Mouse (Mus musculus) myocyte (in vitro differentiated cells): ENCODE measurements around the gene Gsta1. TPM values are rescaled to one million over a fixed set of nuclear protein-coding genes. Genes with fewer than 3 reads are reported as not detected.
"Not testable (repeated sequence)": the region's sequence is repeated elsewhere in the genome, so short reads cannot be mapped to it uniquely, and the experiment has no call there.

Experiments
- H3K27me3 ChIP-seq: one replicate; pipeline ENCODE4 v1.6.1; 2011; ENCODE audit not compliant: control insufficient read depth, insufficient read depth, insufficient read length
- H3K36me3 ChIP-seq: one replicate; pipeline ENCODE4 v1.6.1; 2011; ENCODE audit not compliant: control insufficient read depth, insufficient read depth
- H3K4me2 ChIP-seq: one replicate; pipeline ENCODE4 v1.6.1; 2011; ENCODE audit warnings: low read depth, control low read depth
- H3K4me3 ChIP-seq: one replicate; pipeline ENCODE4 v1.5.1; 2011; ENCODE audit warnings: mild to moderate bottlenecking, control low read depth, moderate library complexity
- H3K79me2 ChIP-seq: one replicate; pipeline ENCODE4 v1.6.1; 2011; ENCODE audit not compliant: control insufficient read depth, insufficient read depth
- H3ac ChIP-seq: one replicate; pipeline ENCODE4 v1.6.1; 2011; ENCODE audit not compliant: control insufficient read depth, insufficient read length
- CEBPB ChIP-seq: IDR thresholded peaks from 2 replicates; pipeline ENCODE4 v1.6.1; 2011; ENCODE audit warnings: mild to moderate bottlenecking, moderate library complexity; ENCODE audit not compliant: poor library complexity, insufficient read depth, severe bottlenecking
- E2F4 ChIP-seq: IDR thresholded peaks from one replicate; pipeline ENCODE4 v1.6.1; 2011; ENCODE audit warnings: mild to moderate bottlenecking, control low read depth, moderate library complexity; ENCODE audit not compliant: insufficient read depth
- MAX ChIP-seq: IDR thresholded peaks from one replicate; pipeline ENCODE4 v1.6.1; 2011; ENCODE audit warnings: low read depth, mild to moderate bottlenecking, control low read depth
- MYOD1 ChIP-seq, 3 experiments: IDR thresholded peaks; one replicate each; pipeline ENCODE4 v1.6.1; 2011; ENCODE audit warnings: control low read depth in 2 of 3, low read depth in 2 of 3, mild to moderate bottlenecking in 2 of 3, moderate library complexity in 1 of 3; ENCODE audit not compliant: insufficient read length in 2 of 3, control insufficient read depth in 1 of 3
- MYOG ChIP-seq, 3 experiments: IDR thresholded peaks; one replicate each; pipeline ENCODE4 v1.6.1; 2011; ENCODE audit warnings: control low read depth in 2 of 3, low read depth in 2 of 3, mild to moderate bottlenecking in 2 of 3; ENCODE audit not compliant: insufficient read length in 2 of 3, control insufficient read depth in 1 of 3, insufficient read depth in 1 of 3
- POLR2A ChIP-seq: IDR thresholded peaks from one replicate; pipeline ENCODE4 v1.6.1; 2011; ENCODE audit warnings: low read depth, mild to moderate bottlenecking, control low read depth, moderate library complexity; ENCODE audit not compliant: insufficient read length
- POLR2AphosphoS2 ChIP-seq: IDR thresholded peaks from one replicate; pipeline ENCODE4 v1.6.1; 2011; ENCODE audit warnings: low read depth, control low read depth; ENCODE audit not compliant: insufficient read length
- REST ChIP-seq: IDR thresholded peaks from one replicate; pipeline ENCODE4 v1.6.1; 2011; ENCODE audit warnings: mild to moderate bottlenecking, control low read depth, moderate library complexity; ENCODE audit not compliant: insufficient read depth, insufficient read length
- SRF ChIP-seq: IDR thresholded peaks from one replicate; pipeline ENCODE4 v1.6.1; 2011; ENCODE audit warnings: low read depth; ENCODE audit not compliant: control insufficient read depth, insufficient read length
- TCF12 ChIP-seq: IDR thresholded peaks from one replicate; pipeline ENCODE4 v1.6.1; 2011; ENCODE audit warnings: mild to moderate bottlenecking, control low read depth; ENCODE audit not compliant: poor library complexity, insufficient read depth, severe bottlenecking
- TCF3 ChIP-seq: IDR thresholded peaks from one replicate; pipeline ENCODE4 v1.6.1; 2011; ENCODE audit warnings: low read depth, control low read depth; ENCODE audit not compliant: insufficient read length
- USF1 ChIP-seq: IDR thresholded peaks from one replicate; pipeline ENCODE4 v1.6.1; 2011; ENCODE audit warnings: low read depth, mild to moderate bottlenecking, control low read depth, moderate library complexity
- polyA plus RNA-seq: library from polyadenylated mRNA; unstranded; fragments of >200 nt; fragmentation: generic; extraction: Trizol; gene quantifications from one replicate; pipeline ENCODE4 v1.2.1, GENCODE M21; 2012; ENCODE audit warnings: missing spikeins

Gene Gsta1
- polyA plus RNA-seq, 1 experiment, result 0.61 TPM

DNA sequence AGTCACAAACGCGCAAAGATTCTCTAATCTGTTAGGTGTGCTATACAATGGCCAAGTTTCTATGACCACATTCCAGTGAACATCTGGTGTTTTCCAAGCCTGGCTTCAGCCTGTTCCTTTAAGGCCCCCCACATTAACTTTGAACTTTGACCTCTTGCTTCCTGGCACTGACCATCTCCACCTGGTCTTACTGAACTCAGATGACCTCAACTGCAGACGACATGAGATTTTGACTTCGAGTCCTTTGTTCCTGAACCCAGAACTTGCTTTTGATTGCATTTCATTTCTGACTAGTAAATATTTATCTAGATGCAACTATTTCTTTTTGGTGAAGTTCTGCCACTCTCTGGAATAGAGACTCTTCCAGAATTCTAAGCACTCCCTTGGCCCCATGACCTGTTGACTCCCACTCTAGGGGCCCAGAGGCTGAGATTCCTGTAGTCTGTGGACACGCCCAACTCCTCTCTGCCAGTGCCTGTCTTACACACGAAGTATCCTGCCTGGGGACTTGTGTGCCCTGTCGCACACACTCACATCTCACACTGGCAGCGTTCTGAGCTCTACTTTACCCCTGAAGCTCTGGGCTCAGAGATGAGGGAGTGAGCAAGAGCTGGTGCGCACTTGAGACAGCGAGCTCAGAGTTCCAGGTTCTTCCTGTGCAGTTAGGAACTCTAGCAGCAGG is 7.1 kb upstream of the Gsta1 start:
- H3ac ChIP-seq, result no peak overlapping the region
- TF ChIP-seq SRF, result no peak
- no peak for TF ChIP-seq E2F4
- TF ChIP-seq POLR2AphosphoS2, result no peak
- no peak for TF ChIP-seq REST
- TF ChIP-seq CEBPB, result no peak
- no peak for TF ChIP-seq MYOD1 (IDR thresholded peaks at IDR 0.05; ENCODE audit: control insufficient read depth in 1 of 3, insufficient read length in 2 of 3, low read depth in 2 of 3)
- no peak for TF ChIP-seq MYOG (IDR thresholded peaks at IDR 0.05; ENCODE audit: control insufficient read depth in 1 of 3, insufficient read depth in 1 of 3, insufficient read length in 2 of 3, low read depth in 2 of 3)
- no peak for TF ChIP-seq TCF12
- TF ChIP-seq USF1, result no peak
- TF ChIP-seq TCF3, result no peak
- no peak for TF ChIP-seq POLR2A
- TF ChIP-seq MAX, result no peak
- no peaks in the 10 kb centered on the region for H3K36me3 ChIP-seq
- H3K27me3 ChIP-seq, result no peaks in the 10 kb centered on the region
- H3K79me2 ChIP-seq, result no peaks in the 10 kb centered on the region
- H3K4me2 ChIP-seq, result no peak overlapping the region
- H3K4me3 ChIP-seq, result no peak overlapping the region

DNA sequence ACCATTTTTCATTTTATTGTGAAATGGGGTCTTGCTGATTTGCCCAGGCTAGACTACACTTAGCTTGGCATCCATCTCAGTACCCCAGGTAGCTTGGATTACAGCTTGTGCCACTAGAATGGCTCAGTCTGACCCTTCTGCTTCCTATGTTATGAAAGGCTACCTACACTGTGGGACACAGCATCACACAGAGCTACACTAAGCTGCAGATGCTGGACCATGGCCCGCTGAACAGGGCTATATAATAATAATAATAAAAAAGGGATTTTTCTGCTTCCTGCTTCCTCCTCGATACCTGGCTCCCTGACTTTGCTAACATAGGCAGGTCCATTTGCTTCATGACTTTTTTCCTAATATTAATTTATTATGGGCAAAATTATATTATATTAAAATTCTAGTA is 6.0 kb upstream of the Gsta1 start:
- Histone ChIP-seq H3K4me2 (no peak overlapping the region), H3K36me3 (no peaks in the 10 kb centered on the region), H3K79me2 (no peaks in the 10 kb centered on the region), H3K27me3 (no peaks in the 10 kb centered on the region), H3K4me3 (no peak overlapping the region), H3ac (no peak overlapping the region)
- no peak for TF ChIP-seq E2F4

DNA sequence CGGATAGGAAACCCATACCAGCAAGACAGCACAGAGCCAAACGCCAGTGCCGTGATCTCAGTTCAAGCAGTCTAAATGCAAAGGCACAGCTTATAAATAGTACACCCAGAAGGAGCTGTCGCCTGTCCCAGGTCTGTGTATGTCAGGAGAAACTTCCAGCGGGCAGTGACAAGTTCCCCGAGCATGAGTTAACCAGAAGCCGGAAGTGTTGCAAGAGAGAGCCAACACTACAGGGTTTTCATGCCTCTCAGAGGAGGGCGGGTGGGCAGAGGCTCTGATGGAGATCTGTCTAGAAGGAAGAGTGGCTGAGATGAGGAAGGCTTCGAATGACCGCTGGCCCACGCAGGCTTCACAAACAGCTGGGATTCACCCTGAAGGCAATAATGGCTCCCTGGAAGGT is 5.2 kb upstream of the Gsta1 start:
- TF ChIP-seq MAX, result no peak
- no peak for TF ChIP-seq TCF12
- no peak for TF ChIP-seq USF1
- TF ChIP-seq POLR2AphosphoS2, result no peak
- TF ChIP-seq SRF, result no peak
- TF ChIP-seq CEBPB, result no peak
- no peak for TF ChIP-seq POLR2A
- no peak for TF ChIP-seq MYOG (IDR thresholded peaks at IDR 0.05; ENCODE audit: control insufficient read depth in 1 of 3, insufficient read depth in 1 of 3, insufficient read length in 2 of 3, low read depth in 2 of 3)
- Histone ChIP-seq H3K36me3 (no peaks in the 10 kb centered on the region), H3ac (no peak overlapping the region), H3K79me2 (no peaks in the 10 kb centered on the region), H3K4me3 (no peak overlapping the region), H3K4me2 (no peak overlapping the region), H3K27me3 (no peaks in the 10 kb centered on the region)

DNA sequence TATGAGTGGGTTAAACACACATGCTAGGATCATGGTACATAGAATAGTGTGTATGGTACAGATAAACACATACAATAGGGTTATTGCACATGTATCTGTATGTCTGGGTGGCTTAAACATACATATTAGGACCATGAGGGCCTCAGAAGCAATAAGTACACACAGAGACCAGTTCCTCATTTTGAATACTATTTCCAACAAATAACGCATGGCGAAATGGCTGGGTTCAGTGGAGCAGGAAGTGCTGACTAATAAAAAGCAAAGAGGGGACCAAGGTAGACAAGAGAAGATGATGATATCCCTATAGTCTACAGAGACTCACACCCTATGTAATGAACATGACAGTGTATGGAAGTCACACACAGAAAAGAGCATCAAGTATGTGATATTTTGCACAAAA is 2.3 kb upstream of the Gsta1 start:
- no peak for TF ChIP-seq TCF12
- Histone ChIP-seq H3K27me3 (no peaks in the 10 kb centered on the region), H3ac (no peak overlapping the region), H3K36me3 (no peaks in the 10 kb centered on the region), H3K4me3 (no peak overlapping the region), H3K4me2 (no peak overlapping the region), H3K79me2 (no peaks in the 10 kb centered on the region)

DNA sequence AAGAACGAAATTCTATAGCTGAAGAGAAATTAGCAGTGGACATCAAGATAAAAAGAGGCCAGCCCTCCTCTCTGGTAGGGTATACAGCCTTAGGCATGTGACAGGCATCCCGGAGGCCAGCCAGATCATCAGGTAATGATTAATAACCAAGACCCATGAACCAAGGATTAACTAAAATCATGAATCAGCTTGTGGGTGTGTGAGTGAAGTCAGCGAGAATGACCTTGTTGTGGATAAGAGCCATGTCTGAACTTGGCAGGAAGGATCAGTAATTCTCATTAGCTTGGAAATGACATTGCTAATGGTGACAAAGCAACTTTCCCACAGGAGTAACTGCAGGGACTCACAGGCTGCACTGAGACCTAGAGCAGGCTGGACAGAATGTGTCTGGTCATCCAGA is 798 bp upstream of the Gsta1 start:
- not testable (repeated sequence) for H3K4me2 ChIP-seq, H3K36me3 ChIP-seq, H3K4me3 ChIP-seq, H3K79me2 ChIP-seq, H3K27me3 ChIP-seq, H3ac ChIP-seq

DNA sequence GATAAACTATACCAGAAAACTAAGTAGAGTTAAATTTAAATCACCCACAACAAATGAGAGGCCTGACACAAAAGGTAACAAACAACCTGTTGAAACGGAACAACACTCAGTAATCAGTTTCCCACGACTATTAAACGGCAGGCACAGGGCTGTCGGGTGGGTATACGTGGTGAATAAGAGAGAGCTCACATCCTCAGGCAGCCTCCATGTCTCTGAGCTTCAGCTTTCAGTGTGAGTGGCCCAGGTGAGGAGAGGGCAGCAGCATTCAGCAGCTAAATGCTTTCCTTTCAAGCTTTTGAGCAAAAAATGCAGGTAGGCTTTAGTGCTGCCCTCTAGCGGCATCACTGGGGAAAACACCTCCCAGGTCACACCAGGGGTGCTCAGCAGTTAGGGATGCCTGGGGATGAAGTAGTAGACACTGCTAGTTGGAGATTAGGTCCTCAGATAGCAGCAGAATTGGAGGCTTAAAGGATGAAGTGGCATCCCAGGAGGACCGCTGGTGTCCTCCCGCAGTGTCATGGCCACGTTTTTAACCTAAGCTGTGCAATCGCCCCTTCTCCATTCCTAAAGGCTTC is 2.8 kb downstream of the Gsta1 start:
- H3K4me2 ChIP-seq, H3K79me2 ChIP-seq, H3K36me3 ChIP-seq, H3ac ChIP-seq, H3K4me3 ChIP-seq, H3K27me3 ChIP-seq: not testable (repeated sequence)
